Mouse (Mus musculus) megakaryocyte, embryonic 14.5 days (primary cell): ENCODE measurements at regions not wholly inside any gene's neighbourhood (a gene's known extent, or its start where the extent isn't known, plus 50 kb on each side); places are given as distances from the start of the nearest gene placed in this dataset.

Experiments used
- H3K27me3 ChIP-seq: replicated peaks from 2 replicates; pipeline ENCODE3; 2012; ENCODE audit warnings: inconsistent platforms
- H3K36me3 ChIP-seq: replicated peaks from 2 replicates; pipeline ENCODE3; 2012; ENCODE audit warnings: low read length, inconsistent platforms, mixed read lengths
- H3K4me1 ChIP-seq: 2 replicates; pipeline ENCODE4 v1.6.1; 2012; ENCODE audit warnings: inconsistent platforms
- H3K4me3 ChIP-seq: replicated peaks from 2 replicates; pipeline ENCODE3; 2012; ENCODE audit warnings: moderate library complexity, mild to moderate bottlenecking, inconsistent platforms
- H3K9me3 ChIP-seq: 2 replicates; pipeline ENCODE4 v1.6.1; 2012; ENCODE audit warnings: inconsistent platforms
- FLI1 ChIP-seq: IDR thresholded peaks from 2 replicates; pipeline ENCODE4 v1.6.1; 2012; ENCODE audit warnings: low read length, inconsistent platforms, mixed read lengths
- GATA1 ChIP-seq: IDR thresholded peaks from 3 replicates; pipeline ENCODE4 v1.6.1; 2012; ENCODE audit warnings: mixed read lengths, low read length, inconsistent platforms, borderline replicate concordance

DNA sequence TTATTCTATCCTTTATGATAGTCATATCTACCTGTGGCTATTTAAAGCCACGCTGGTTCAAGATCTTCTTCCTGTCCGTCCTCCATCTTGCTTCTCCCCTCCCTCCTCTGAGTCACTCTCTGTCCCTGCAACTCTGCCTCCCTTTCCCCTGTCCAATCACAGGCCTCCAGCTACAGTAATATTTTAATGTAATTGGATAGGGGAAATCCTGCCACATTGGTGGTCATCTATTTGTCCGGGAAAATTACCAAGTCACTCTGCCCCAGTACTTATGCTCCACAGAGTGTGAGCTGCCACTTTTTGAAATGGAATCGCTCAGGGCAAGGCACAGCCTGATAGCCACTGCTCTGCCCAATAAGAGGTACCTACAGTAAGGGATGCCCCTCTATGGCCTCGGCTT, 179.4 kb downstream of the Fam43a start:
- peaks cover 52% of the 10 kb centered on the region for H3K27me3 ChIP-seq
- H3K36me3 ChIP-seq = no peaks in the 10 kb centered on the region
- TF ChIP-seq FLI1 (no peak), GATA1 (no peak)
- H3K9me3 ChIP-seq = peaks cover 5% of the 10 kb centered on the region
- H3K4me1 ChIP-seq = no peaks in the 10 kb centered on the region; the same call in 1 of the 2 replicates
- no peak overlapping the region for H3K4me3 ChIP-seq

DNA sequence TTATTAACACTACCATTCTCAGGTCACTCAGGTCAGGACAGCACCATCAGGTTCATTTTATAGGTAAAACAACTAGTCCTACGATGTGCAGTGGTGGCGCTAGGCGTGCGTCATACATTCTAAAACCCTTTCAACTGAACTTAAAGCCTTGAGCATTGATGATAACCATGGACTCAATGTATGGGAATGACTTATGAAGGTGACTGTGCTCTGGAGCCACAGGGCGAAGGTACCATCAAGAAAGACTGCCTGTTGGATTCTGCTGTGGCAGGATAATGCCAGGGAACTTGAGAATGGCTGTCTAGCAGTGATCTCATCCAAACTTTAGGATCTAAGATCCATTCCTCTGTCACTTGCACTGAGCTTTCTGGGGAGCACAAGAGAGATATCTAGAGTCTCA, 184.7 kb downstream of the Fam43a start:
- Histone ChIP-seq H3K36me3 (no peaks in the 10 kb centered on the region), H3K4me3 (no peak overlapping the region), H3K9me3 (peaks cover 14% of the 10 kb centered on the region), H3K4me1 (peaks cover 25% of the 10 kb centered on the region), H3K27me3 (peaks cover 48% of the 10 kb centered on the region)
- TF ChIP-seq FLI1 (no peak), GATA1 (no peak)

DNA sequence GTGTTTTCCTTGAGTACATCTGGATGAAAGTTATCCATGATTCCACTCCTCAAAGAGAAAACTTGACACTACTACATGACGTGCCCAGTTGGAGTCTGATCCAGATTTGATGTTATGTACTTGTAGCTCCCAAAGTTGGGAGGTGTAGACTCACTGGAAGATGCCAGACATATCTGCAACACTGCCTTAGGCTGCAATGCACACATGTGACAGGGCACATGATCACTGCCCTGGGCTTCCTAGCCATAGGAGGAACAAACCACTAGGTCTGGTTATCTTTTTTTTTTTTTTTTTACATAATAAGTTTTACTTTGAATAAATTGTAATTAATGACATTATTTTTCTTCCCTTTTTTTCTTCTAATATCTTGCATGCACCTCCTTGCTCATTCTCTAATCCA, 185.4 kb downstream of the Fam43a start:
- Histone ChIP-seq H3K9me3 (peaks cover 14% of the 10 kb centered on the region), H3K36me3 (no peaks in the 10 kb centered on the region), H3K4me3 (no peak overlapping the region), H3K27me3 (peaks cover 49% of the 10 kb centered on the region), H3K4me1 (peaks cover 32% of the 10 kb centered on the region)
- TF ChIP-seq GATA1 (no peak), FLI1 (no peak)

DNA sequence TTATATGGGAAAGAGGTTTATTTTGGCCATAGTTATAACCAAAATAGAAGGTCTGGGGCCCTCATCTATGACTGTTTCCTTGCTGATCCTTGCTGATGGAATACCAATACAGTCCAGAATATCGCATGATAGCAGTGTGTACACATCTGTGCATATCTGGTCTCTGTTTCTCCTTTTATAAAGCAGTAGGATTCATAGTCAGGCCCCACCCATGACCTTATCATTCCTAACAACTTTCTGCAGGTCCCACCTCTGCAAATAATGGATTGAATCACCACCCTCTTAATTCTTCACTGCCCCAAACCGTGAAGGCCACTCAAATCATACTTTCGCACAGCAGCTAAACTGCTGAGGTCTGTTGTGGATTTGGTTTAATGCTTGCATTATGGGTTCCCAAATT, 186.5 kb downstream of the Fam43a start:
- Histone ChIP-seq H3K4me3 (no peak overlapping the region), H3K4me1 (peaks cover 42% of the 10 kb centered on the region), H3K27me3 (peaks cover 52% of the 10 kb centered on the region), H3K36me3 (no peaks in the 10 kb centered on the region), H3K9me3 (peaks cover 14% of the 10 kb centered on the region)
- TF ChIP-seq GATA1 (no peak), FLI1 (no peak)

DNA sequence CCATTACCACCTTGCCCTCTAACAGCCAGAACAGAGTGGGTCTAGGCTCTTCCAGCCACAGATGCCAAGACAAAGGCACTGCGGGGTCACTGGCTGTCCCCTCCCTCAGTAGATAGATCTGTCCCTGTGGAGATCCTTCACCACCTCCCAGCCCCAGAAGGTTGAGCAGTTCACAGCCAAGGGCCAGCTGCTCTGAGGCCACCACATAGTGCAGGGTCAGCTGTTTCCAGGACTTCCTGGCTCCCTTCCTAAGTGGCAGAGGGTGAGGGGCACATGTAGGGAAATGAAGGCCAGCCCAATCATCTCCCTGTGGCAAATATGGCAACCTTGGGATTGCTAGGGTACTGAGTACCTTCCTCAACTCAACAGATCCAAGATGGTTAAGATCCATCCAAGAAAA, 187.8 kb downstream of the Fam43a start:
- H3K4me3 ChIP-seq = peak overlapping the region; percentile 23
- peaks cover 65% of the 10 kb centered on the region for H3K27me3 ChIP-seq
- H3K36me3 ChIP-seq = no peaks in the 10 kb centered on the region
- H3K9me3 ChIP-seq = peaks cover 14% of the 10 kb centered on the region
- H3K4me1 ChIP-seq = peaks cover 42% of the 10 kb centered on the region
- TF ChIP-seq GATA1 (no peak), FLI1 (no peak)

DNA sequence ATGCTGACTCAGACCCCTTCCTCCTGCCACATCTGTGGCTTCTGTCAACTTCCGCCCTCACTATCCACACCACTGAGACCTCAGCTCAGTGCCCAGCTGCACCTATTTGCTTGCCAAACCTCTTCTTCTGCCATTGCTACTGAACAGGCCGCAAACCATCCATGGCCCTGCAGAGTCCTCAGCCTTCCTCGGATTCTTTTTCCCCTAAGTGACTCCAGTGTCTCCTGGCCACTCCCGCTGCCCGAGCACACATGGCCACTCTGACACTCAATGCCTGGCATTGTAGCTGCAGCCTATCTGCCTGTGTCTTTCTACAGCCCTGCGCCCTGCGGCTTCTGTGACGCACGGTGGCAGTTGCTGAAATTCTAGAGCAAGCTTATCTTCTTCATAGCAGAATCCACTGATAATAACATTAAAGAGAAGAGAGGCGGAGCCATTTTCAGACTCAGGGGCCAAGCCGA, 188.8 kb downstream of the Fam43a start:
- peaks cover 9% of the 10 kb centered on the region; the same call in 1 of the 2 replicates for H3K9me3 ChIP-seq
- H3K4me1 ChIP-seq = peaks cover 47% of the 10 kb centered on the region
- H3K36me3 ChIP-seq = no peaks in the 10 kb centered on the region
- H3K4me3 ChIP-seq = no peak overlapping the region
- TF ChIP-seq FLI1 = no peak
- TF ChIP-seq GATA1 = no peak
- peaks cover 73% of the 10 kb centered on the region for H3K27me3 ChIP-seq

DNA sequence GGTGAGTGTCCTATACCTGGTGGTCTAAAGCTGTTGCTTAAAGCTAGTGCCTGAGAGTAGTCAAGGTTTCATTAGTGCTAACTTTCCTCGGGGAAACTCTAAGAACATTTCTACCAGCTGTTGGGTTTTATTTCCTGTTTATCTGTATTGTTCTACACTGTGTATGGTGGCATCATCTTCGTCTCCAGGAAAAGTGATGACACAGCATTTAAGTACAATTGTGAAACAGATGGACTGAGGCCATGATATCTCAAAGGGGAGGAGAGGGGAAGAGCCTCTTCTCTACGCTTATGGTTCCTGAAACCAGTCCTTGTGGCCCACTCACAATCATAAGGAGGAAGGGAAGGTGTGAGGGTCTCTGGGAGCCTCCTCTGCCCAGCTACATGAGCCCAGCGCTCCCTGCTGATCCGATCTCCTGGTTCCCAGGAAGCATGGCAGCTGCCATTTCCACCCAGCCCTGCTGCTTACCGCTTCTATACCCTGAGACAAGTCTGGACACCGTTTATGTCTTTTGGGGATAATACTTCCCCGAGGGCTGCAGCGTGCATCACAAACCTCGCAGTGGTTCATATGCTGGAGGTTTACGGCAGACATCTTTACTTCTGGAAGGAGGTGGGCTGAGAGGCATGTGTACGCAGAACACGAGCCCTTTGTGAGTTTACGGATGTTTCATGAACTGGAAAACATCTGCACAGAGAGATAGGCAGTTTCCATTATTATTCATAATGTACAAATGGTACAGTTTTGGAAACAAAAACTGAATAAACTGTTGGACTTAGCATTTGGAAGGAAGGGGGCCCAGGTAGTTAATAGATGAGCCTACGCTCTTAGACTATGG, 189.6 kb downstream of the Fam43a start:
- TF ChIP-seq GATA1 = no peak
- no peak for TF ChIP-seq FLI1
- Histone ChIP-seq H3K4me1 (peaks cover 47% of the 10 kb centered on the region), H3K9me3 (peaks cover 7% of the 10 kb centered on the region; the same call in 1 of the 2 replicates), H3K27me3 (peaks cover 73% of the 10 kb centered on the region), H3K4me3 (peak overlapping the region; percentile 71), H3K36me3 (no peaks in the 10 kb centered on the region)

DNA sequence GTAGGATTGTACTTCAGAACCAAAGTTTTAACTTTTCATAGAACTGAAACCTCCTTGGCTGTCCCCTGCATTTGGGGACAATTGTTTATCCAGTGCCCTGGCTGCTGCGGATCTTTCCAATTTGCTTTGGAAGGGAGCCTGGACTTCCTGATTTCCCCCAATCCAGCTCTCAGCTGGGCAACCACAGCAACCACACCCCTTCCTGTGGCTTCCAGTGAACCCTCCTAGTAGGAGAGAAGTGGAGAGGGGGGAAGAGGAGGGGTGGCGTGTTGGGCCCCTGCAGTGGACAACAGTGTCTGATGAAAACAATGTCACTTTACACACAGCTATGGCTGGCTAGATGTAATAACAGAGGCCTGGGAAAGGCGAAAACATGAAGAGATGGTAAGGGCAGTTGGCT, 190.5 kb downstream of the Fam43a start:
- no peak for TF ChIP-seq FLI1
- no peak for TF ChIP-seq GATA1
- Histone ChIP-seq H3K4me1 (peaks cover 47% of the 10 kb centered on the region), H3K36me3 (no peaks in the 10 kb centered on the region)

DNA sequence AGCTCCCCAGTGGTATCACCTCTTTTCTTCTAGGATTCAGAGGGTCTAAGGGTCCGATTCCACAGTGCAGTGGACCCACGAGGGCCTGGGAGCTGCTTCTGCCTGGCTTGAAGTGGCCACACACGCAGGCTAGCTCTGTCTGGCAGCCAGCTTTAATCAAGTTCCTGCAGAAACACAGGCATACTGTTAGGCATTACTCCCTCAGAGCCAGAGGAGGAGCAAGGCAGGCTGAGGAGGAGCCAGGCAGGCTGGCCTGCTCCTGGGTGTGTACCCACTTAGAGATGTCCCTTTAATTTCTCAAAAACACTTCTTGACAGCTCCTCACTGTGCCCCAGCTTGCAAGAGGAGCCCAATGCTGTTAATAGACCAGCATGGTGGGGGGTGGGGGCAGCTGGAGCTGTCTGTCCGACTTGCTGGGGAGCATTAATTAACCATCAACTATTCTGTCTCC, 191.1 kb downstream of the Fam43a start:
- Histone ChIP-seq H3K27me3 (peaks cover 76% of the 10 kb centered on the region), H3K4me1 (peaks cover 47% of the 10 kb centered on the region), H3K9me3 (peaks cover 5% of the 10 kb centered on the region; the same call in 1 of the 2 replicates), H3K36me3 (no peaks in the 10 kb centered on the region), H3K4me3 (peak overlapping the region; percentile 76)
- no peak for TF ChIP-seq FLI1
- TF ChIP-seq GATA1 = no peak

More for the DNA sequence above, 190.5 kb downstream of the Fam43a start:
- Histone ChIP-seq H3K9me3 (peaks cover 5% of the 10 kb centered on the region; the same call in 1 of the 2 replicates), H3K4me3 (peak overlapping the region; percentile 76), H3K27me3 (peaks cover 73% of the 10 kb centered on the region)

DNA sequence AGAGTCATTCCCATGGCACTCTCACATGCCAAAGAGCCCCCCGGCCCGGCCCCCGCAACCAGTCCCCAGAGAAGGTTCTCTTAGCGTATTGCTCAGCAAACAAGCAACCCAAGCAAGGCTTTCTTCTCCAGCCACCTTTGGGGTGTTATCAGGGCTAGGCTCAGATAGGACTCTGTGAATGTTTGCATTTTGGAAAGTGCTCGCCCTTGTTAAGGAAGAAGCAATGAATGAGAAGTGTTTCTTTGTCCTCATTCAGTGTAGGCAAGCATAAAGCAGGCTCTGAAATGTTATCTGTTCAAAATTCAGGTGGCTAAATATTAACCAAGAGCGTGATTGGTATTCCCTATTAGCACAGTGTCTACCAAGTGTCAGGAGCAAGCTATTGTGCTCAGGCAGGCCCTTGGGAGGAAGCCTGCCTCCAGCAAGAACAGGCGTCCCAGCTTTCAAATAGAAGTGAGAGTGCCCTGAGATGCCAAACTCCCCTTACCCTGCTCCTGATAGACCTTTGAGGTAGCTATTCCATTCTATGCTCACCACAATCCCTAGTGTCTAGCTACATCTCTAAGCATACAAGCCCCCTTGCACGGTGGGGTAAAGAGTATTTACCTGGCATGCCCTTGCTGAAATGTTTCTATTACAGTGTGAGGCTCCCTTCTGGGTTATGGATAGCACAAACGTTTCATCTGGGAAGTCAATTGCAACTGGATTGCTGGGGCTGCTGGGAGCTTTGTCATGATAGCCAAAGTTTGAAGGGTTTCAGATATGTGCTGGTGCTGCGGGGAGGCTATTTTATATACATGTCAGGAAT, 191.7 kb downstream of the Fam43a start:
- Histone ChIP-seq H3K4me3 (no peak overlapping the region), H3K9me3 (peaks cover 5% of the 10 kb centered on the region; the same call in 1 of the 2 replicates), H3K36me3 (no peaks in the 10 kb centered on the region), H3K27me3 (peaks cover 79% of the 10 kb centered on the region), H3K4me1 (peaks cover 47% of the 10 kb centered on the region)
- TF ChIP-seq FLI1 (no peak), GATA1 (no peak)
